Mouse (Mus musculus): ENCODE data around the gene Olfr800. TPM values are rescaled to one million over a fixed set of nuclear protein-coding genes. Genes with fewer than 3 reads are reported as not detected.

Gene Olfr800
- polyA plus RNA-seq (2021) = not detected

- DNase-seq (ENCODE audit: low read depth, low spot score) = no peak
- POLR2A ChIA-PET = no interaction called here
- no peaks in the 10 kb centered on the region for H3K27me3 ChIP-seq
- no peak for TF ChIP-seq CTCF (IDR thresholded peaks at IDR 0.05)
- CTCF ChIA-PET = no interaction called here
- in situ Hi-C loops (cut with MboI; ENCODE audit: low pct_unique_long_range_greater_than_20kb) = no loop called here
- ATAC-seq = no peak
Observed at GRCm38 (mm10) chr10:129657394-129657793, at the start of gene Olfr800. Gene Olfr800 (plus strand): TSS chr10:129657694.

- TF ChIP-seq CTCF (IDR thresholded peaks at IDR 0.05) = no peak
- no peaks in the 10 kb centered on the region for H3K27me3 ChIP-seq
- in situ Hi-C loops (cut with MboI; ENCODE audit: low pct_unique_long_range_greater_than_20kb) = no loop called here
- DNase-seq (ENCODE audit: low read depth, low spot score) (no peak), ATAC-seq (no peak)
- CTCF ChIA-PET = interaction anchor here (1.2 kb wide), 1 partner anchor 28 kb away, joined by 3 read pairs; no protein-coding TSS in a partner anchor
- POLR2A ChIA-PET = no interaction called here
Observed at GRCm38 (mm10) chr10:129612470-129612869, 45.0 kb upstream of the Olfr800 start, which contains the start of gene Olfr796. Gene Olfr796 (minus strand): TSS chr10:129612570.

- in situ Hi-C loops (cut with MboI; ENCODE audit: low pct_unique_long_range_greater_than_20kb) = no loop called here
- CTCF ChIA-PET = no interaction called here
- H3K27me3 ChIP-seq = no peaks in the 10 kb centered on the region
- TF ChIP-seq CTCF (IDR thresholded peaks at IDR 0.05) = no peak
- DNase-seq (ENCODE audit: low read depth, low spot score) = no peak
- no peak for ATAC-seq
- POLR2A ChIA-PET = no interaction called here
Observed at GRCm38 (mm10) chr10:129621724-129622123, 35.8 kb upstream of the Olfr800 start.

- CTCF ChIA-PET = interaction anchor here (1.0 kb wide), 1 partner anchor 13 kb away, joined by 3 read pairs; no protein-coding TSS in a partner anchor
- no peaks in the 10 kb centered on the region for H3K27me3 ChIP-seq
- TF ChIP-seq CTCF (IDR thresholded peaks at IDR 0.05) = no peak
- POLR2A ChIA-PET = no interaction called here
- ATAC-seq = no peak
- in situ Hi-C loops (cut with MboI; ENCODE audit: low pct_unique_long_range_greater_than_20kb) = no loop called here
- no peak for DNase-seq (ENCODE audit: low read depth, low spot score)
Observed at GRCm38 (mm10) chr10:129623251-129623650, 34.2 kb upstream of the Olfr800 start.

- no peak for DNase-seq (ENCODE audit: low read depth, low spot score)
- TF ChIP-seq CTCF (IDR thresholded peaks at IDR 0.05) = no peak
- H3K27me3 ChIP-seq = no peaks in the 10 kb centered on the region
- CTCF ChIA-PET = no interaction called here
- in situ Hi-C loops (cut with MboI; ENCODE audit: low pct_unique_long_range_greater_than_20kb) = no loop called here
- ATAC-seq = no peak
- POLR2A ChIA-PET = no interaction called here
Observed at GRCm38 (mm10) chr10:129627834-129628233, 29.7 kb upstream of the Olfr800 start, which contains the start of gene Olfr798. Gene Olfr798 (minus strand): TSS chr10:129627934.

- ChIA-PET CTCF (no interaction called here), POLR2A (no interaction called here)
- in situ Hi-C loops (cut with MboI; ENCODE audit: low pct_unique_long_range_greater_than_20kb) = no loop called here
- TF ChIP-seq CTCF (IDR thresholded peaks at IDR 0.05) = no peak
- no peak for DNase-seq (ENCODE audit: low read depth, low spot score)
- no peaks in the 10 kb centered on the region for H3K27me3 ChIP-seq
- no peak for ATAC-seq
Observed at GRCm38 (mm10) chr10:129637184-129637583, 20.3 kb upstream of the Olfr800 start, which contains the start of gene Olfr799. Gene Olfr799 (plus strand): TSS chr10:129637484.

GRCm38 (mm10) chr10:129651763-129652162, 5.7 kb upstream of the Olfr800 start:
- in situ Hi-C loops (cut with MboI; ENCODE audit: low pct_unique_long_range_greater_than_20kb) = no loop called here
- ATAC-seq (no peak), DNase-seq (ENCODE audit: low read depth, low spot score) (no peak)
- TF ChIP-seq CTCF (IDR thresholded peaks at IDR 0.05) = no peak
- CTCF ChIA-PET = interaction anchor here (0.8 kb wide), 1 partner anchor 50 kb away, joined by 3 read pairs; no protein-coding TSS in a partner anchor
- POLR2A ChIA-PET = no interaction called here
- H3K27me3 ChIP-seq = no peaks in the 10 kb centered on the region

- TF ChIP-seq CTCF (IDR thresholded peaks at IDR 0.05) = no peak
- CTCF ChIA-PET = no interaction called here
- ATAC-seq (no peak), DNase-seq (ENCODE audit: low read depth, low spot score) (no peak)
- POLR2A ChIA-PET = no interaction called here
- in situ Hi-C loops (cut with MboI; ENCODE audit: low pct_unique_long_range_greater_than_20kb) = no loop called here
- H3K27me3 ChIP-seq = no peaks in the 10 kb centered on the region
Observed at GRCm38 (mm10) chr10:129673765-129674164, 16.3 kb downstream of the Olfr800 start, which contains the start of gene Olfr801. Gene Olfr801 (minus strand): TSS chr10:129673865.

- no peaks in the 10 kb centered on the region for H3K27me3 ChIP-seq
- DNase-seq (ENCODE audit: low read depth, low spot score) (no peak), ATAC-seq (no peak)
- POLR2A ChIA-PET = no interaction called here
- no peak for TF ChIP-seq CTCF (IDR thresholded peaks at IDR 0.05)
- CTCF ChIA-PET = no interaction called here
- in situ Hi-C loops (cut with MboI; ENCODE audit: low pct_unique_long_range_greater_than_20kb) = no loop called here
Observed at GRCm38 (mm10) chr10:129688069-129688468, 30.6 kb downstream of the Olfr800 start, which contains the start of gene Olfr802. Gene Olfr802 (minus strand): TSS chr10:129688169.

- CTCF ChIA-PET = no interaction called here
- H3K27me3 ChIP-seq = no peaks in the 10 kb centered on the region
- no peak for ATAC-seq
- TF ChIP-seq CTCF (IDR thresholded peaks at IDR 0.05) = no peak
- in situ Hi-C loops (cut with MboI; ENCODE audit: low pct_unique_long_range_greater_than_20kb) = no loop called here
- DNase-seq (ENCODE audit: low read depth, low spot score) = no peak
- POLR2A ChIA-PET = no interaction called here
Observed at GRCm38 (mm10) chr10:129694186-129694585, 36.7 kb downstream of the Olfr800 start, which contains the start of gene Olfr803. Gene Olfr803 (minus strand): TSS chr10:129694286.

GRCm38 (mm10) chr10:129702910-129703309, 45.4 kb downstream of the Olfr800 start, which contains the start of gene Olfr804:
Gene Olfr804 (plus strand): TSS chr10:129703210.
- in situ Hi-C loops (cut with MboI; ENCODE audit: low pct_unique_long_range_greater_than_20kb) = no loop called here
- no peak for TF ChIP-seq CTCF (IDR thresholded peaks at IDR 0.05)
- DNase-seq (ENCODE audit: low read depth, low spot score) (no peak), ATAC-seq (no peak)
- CTCF ChIA-PET = no interaction called here
- POLR2A ChIA-PET = no interaction called here
- H3K27me3 ChIP-seq = no peaks in the 10 kb centered on the region

Other genes with a start within 250 kb of the Olfr800 start
- gene Olfr786, start 230.4 kb upstream of the Olfr800 start, polyA plus RNA-seq (2021) = not detected
- not detected for gene Olfr787, start 195.8 kb upstream of the Olfr800 start, polyA plus RNA-seq (2021)
- gene Olfr788, start 186.7 kb upstream of the Olfr800 start, polyA plus RNA-seq (2021) = not detected
- gene Olfr789, start 172.9 kb upstream of the Olfr800 start, polyA plus RNA-seq (2021) = not detected
- gene Olfr790, start 159.2 kb upstream of the Olfr800 start, polyA plus RNA-seq (2021) = not detected
- gene Olfr791, start 135.9 kb upstream of the Olfr800 start, polyA plus RNA-seq (2021) = not detected
- not detected for gene Olfr792, start 118.5 kb upstream of the Olfr800 start, polyA plus RNA-seq (2021)
- not detected for gene Olfr794, start 90.0 kb upstream of the Olfr800 start, polyA plus RNA-seq (2021)
- gene Olfr796, start 45.1 kb upstream of the Olfr800 start, polyA plus RNA-seq (2021) = not detected
- gene Olfr798, start 29.8 kb upstream of the Olfr800 start, polyA plus RNA-seq (2021) = not detected
- gene Olfr799, start 20.2 kb upstream of the Olfr800 start, polyA plus RNA-seq (2021) = not detected
- not detected for gene Olfr801, start 16.2 kb downstream of the Olfr800 start, polyA plus RNA-seq (2021)
- not detected for gene Olfr802, start 30.5 kb downstream of the Olfr800 start, polyA plus RNA-seq (2021)
- gene Olfr803, start 36.6 kb downstream of the Olfr800 start, polyA plus RNA-seq (2021) = not detected
- not detected for gene Olfr804, start 45.5 kb downstream of the Olfr800 start, polyA plus RNA-seq (2021)
- not detected for gene Olfr805, start 71.7 kb downstream of the Olfr800 start, polyA plus RNA-seq (2021)
- gene Olfr806, start 84.2 kb downstream of the Olfr800 start, polyA plus RNA-seq (2021) = not detected
- not detected for gene Olfr807, start 100.1 kb downstream of the Olfr800 start, polyA plus RNA-seq (2021)
- gene Olfr808, start 107.8 kb downstream of the Olfr800 start, polyA plus RNA-seq (2021) = not detected
- not detected for gene Olfr809, start 116.9 kb downstream of the Olfr800 start, polyA plus RNA-seq (2021)
- gene Olfr810, start 137.2 kb downstream of the Olfr800 start, polyA plus RNA-seq (2021) = not detected
- gene Olfr811, start 146.7 kb downstream of the Olfr800 start, polyA plus RNA-seq (2021) = not detected
- not detected for gene Olfr812, start 188.4 kb downstream of the Olfr800 start, polyA plus RNA-seq (2021)
- not detected for gene Olfr813, start 197.7 kb downstream of the Olfr800 start, polyA plus RNA-seq (2021)
- gene Olfr814, start 222.2 kb downstream of the Olfr800 start, polyA plus RNA-seq (2021) = not detected
- gene Olfr815, start 248.2 kb downstream of the Olfr800 start, polyA plus RNA-seq (2021) = not detected

All from Patski (cell line).